Mouse (Mus musculus) naive thymus-derived CD4-positive, alpha-beta T cell, adult 5 months (primary cell): ENCODE results near the gene Zfp459. TPM values are rescaled to one million over a fixed set of nuclear protein-coding genes. Genes with fewer than 3 reads are reported as not detected.

Experiments
- polyA plus RNA-seq: library from polyadenylated mRNA; unstranded; fragments of 100-300 nt; shearing (Covaris generic); gene quantifications from one replicate; pipeline ENCODE4 v1.2.1, GENCODE M21; 2017

Zfp459 gene
- polyA plus RNA-seq: 1.4 TPM

DNA sequence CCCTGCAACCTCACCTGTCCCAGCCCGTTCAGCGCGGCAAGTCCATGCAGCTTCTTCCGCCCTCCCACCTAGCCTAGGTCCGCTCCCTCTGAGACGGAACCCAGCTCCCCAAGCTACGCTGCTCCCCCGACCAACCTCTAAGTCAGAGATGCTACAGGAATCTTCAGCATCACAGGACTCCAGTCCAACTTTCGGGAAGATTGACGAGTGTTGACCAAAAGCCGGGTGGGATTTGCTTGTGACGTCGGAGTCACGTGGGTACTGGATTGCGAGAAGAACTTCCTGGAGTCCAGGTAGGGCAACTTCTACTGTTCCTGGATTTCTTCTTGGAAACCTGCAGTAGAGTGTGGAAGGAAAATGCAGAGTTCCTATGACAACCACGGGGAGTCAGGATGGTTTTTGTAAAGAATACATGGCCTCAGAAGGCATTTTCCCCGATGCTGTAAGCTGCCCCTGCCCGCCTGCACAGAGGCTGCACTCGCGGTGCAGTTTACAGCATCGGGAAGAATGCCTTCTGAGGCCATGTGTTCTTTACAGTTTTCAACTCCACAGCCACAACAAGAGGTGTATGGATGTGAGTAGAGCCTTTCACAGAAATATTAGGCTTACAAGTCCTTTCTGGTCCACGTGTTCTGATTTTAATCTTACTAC lies at the start of gene Zfp459:
Gene Zfp459, minus strand, starts transcription at position 212 of the 651 bp plus-strand sequence.

DNA sequence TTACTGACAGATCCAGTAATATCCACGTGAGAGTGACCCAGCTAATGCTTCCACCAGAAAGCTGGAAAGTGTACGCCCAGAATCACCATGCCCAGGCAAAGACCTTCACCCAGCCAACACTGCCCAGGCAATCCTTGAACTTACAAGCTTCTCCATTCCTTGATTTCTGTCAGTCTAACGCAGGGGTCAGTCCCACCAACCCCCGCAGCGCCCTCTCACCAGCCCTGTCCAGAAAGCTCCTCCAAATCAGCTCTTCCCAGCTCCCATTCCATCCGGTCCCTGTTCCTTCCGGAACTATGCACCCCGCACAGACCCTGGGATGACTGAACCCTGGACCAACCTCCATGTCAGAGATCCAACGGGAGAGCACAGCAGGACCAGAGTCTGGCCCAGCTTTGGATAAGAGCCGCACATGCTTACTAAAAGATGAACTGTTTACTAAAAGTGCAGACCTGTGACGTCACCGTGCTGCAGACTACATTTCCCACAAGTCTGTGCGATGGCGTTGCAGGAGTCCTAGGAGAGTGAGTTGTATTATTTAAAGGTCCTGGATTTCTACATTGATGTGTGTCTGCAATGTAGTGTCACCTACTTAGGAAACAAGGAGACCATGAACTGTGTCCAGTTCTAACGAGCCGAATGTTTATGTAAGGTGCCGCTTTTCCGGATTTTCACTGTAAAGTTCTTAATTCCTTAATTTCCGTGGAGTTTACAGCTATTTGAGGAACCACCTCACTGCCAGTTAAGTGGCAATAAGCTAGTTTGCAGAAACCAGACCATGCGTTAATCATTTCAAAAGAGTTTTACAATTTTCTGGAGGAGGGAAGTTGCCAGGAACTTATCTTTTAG lies 30.2 kb upstream of the Zfp459 start, which contains the start of gene Zfp874a:
Gene Zfp874a, minus strand, starts transcription at position 453 of the 849 bp plus-strand sequence.

DNA sequence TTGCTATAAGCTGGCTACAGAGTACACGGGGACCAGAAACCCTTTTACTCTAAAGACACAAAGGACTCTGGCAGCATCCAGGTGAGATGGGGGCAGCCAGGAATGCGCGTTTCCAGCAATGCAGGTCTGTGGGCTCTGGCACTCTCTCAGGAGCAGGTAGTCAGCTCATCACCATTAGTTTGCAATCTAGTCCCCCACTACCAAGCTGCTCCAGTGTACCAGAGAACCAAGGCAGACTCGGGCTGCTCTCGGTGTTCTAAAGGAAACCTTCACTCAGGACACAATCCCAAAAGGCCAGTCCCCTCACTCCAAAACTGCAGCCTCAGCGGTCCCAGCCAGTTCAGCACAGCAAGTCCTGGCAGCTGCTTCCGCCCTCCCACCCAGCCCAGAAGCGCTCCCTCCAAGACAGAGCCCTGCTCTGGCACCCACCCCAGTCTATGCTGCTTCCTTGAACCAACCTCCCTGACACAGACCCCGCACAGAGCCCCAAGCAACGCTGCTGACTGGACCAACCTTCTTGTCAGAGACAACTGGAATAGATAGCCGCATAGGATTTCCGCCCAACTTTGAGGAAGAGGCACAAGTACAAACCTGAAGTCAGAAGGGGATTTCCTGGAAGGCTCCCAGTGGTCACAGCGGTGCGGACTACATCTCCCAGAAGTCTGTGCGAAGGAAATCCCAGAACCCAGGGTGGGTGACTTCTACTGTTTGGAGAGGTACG lies 21.9 kb downstream of the Zfp459 start, which contains the start of gene Zfp429:
Gene Zfp429, minus strand, starts transcription at position 637 of the 721 bp plus-strand sequence.

GRCm38 (mm10) chr13:67375050-67375911 lies 45.9 kb downstream of the Zfp459 start, which contains the start of the genes Gm28041 and Zfp456:
Gene Gm28041 (minus strand): TSS chr13:67375733.
Gene Zfp456 (minus strand): TSS chr13:67375810.

DNA sequence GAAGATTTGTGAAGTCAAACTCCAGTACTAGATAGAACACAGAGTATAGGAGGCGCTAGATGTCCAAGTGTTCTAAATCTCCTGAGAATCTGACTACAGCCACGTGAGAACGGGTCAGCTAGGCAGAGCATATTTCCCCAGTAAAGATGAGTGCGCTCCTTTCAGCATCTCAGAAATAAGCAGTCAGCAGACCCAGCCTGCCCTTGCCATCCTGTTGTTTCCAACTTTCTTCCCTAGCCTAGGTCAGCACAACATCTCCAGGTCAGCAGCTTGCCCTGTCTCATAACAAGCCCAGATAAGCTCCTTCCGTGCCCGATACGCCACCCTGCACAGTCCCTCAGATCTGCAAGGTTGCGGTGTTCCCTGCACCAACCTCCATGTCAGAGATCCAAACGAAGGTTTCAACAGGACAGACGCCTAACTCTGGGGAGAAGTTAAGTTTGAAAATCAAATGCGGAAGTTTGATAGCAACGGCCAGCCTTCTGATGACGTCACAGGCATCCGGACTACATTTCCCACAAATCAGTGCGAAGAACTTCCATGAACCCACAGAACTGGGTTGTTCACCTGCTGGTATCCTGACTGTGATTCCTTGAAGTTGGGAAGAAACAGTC lies 61.0 kb downstream of the Zfp459 start, which contains the start of the genes Gm28044 and Zfp953:
Gene Gm28044, minus strand, starts transcription at position 406 of the 614 bp plus-strand sequence.
Gene Zfp953, minus strand, starts transcription at position 475 of the 614 bp plus-strand sequence.

Other genes starting within 250 kb of the Zfp459 start
- 6.2 TPM for gene Rsl1, start 248.2 kb downstream of the Zfp459 start, polyA plus RNA-seq
- 1.5 TPM for gene Zfp455, start 226.9 kb downstream of the Zfp459 start, polyA plus RNA-seq
- gene Zfp458, start 143.0 kb downstream of the Zfp459 start, polyA plus RNA-seq: 0.98 TPM
- gene Zfp457, start 114.9 kb downstream of the Zfp459 start, polyA plus RNA-seq: not detected
- 5.7 TPM for gene Zfp595, start 88.8 kb downstream of the Zfp459 start, polyA plus RNA-seq
- gene Gm28044, start 60.9 kb downstream of the Zfp459 start, polyA plus RNA-seq: not detected
- gene Zfp953, start 60.8 kb downstream of the Zfp459 start, polyA plus RNA-seq: 1.8 TPM
- 2.2 TPM for gene Gm28041, start 45.7 kb downstream of the Zfp459 start, polyA plus RNA-seq
- 4.7 TPM for gene Zfp456, start 45.6 kb downstream of the Zfp459 start, polyA plus RNA-seq
- gene Zfp429, start 21.6 kb downstream of the Zfp459 start, polyA plus RNA-seq: 19.3 TPM
- 46.8 TPM for gene Zfp874a, start 30.2 kb upstream of the Zfp459 start, polyA plus RNA-seq
- 26.8 TPM for gene Zfp874b, start 62.8 kb upstream of the Zfp459 start, polyA plus RNA-seq
- 21.0 TPM for gene Zfp58, start 79.1 kb upstream of the Zfp459 start, polyA plus RNA-seq
- not detected for gene Gm26965, start 104.7 kb upstream of the Zfp459 start, polyA plus RNA-seq
- gene Zfp87, start 104.8 kb upstream of the Zfp459 start, polyA plus RNA-seq: 56.0 TPM
- 16.7 TPM for gene Zfp748, start 132.4 kb upstream of the Zfp459 start, polyA plus RNA-seq
- 5.0 TPM for gene Zfp729b, start 188.3 kb upstream of the Zfp459 start, polyA plus RNA-seq
- 4.9 TPM for gene Gm49345, start 216.4 kb upstream of the Zfp459 start, polyA plus RNA-seq
- 4.1 TPM for gene Zfp729a, start 216.4 kb upstream of the Zfp459 start, polyA plus RNA-seq